Mouse (Mus musculus) MEL-GATA-1-ER (cell line): ENCODE results near the gene Mau2.

Source experiments
- DNase-seq: peaks from one replicate; pipeline ENCODE4 v3.0.0-alpha.2; 2012; ENCODE audit warnings: low read depth; ENCODE audit errors: extremely low read depth

Mau2 gene

GRCm38 (mm10) chr8:69974194-69974614 is 68.3 kb downstream of the Mau2 start:
- DNase-seq = peak; percentile 62

GRCm38 (mm10) chr8:69973442-69974161 is 68.9 kb downstream of the Mau2 start:
- DNase-seq = no peak

- no peak for DNase-seq
Observed at GRCm38 (mm10) chr8:69973063-69973441, 69.5 kb downstream of the Mau2 start.

GRCm38 (mm10) chr8:69970880-69971279 is 71.7 kb downstream of the Mau2 start:
- no peak for DNase-seq

DNA sequence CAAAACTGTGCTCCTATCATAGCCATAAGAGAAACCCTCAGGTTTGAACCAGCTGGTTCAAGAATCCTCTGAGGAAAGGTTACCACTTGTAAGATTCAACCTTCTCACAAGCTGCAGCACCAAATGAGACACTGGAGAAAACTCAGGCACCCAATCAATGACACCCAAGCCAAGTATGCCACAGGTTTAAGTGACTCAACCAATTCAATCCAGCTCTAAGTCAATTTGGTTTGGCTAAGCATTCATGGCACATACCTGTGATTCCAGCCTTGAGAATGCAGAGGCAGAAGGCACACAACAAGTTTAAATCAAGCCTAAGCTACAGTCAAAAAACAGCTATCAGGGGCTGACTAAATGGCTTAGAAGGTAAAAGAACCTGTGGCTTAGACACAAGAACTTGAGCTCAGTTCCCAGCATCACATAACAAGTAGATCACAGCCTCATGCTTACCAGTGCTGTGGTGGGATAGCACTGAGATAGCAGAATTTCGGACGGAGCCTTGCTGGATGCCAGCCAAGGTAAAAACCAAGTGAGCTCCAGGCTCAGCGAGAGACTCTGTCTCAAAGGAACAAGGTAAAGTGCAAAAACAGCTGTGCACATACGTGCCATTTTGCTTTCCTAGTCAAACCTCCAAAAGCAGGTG is 75.1 kb downstream of the Mau2 start:
- no peak for DNase-seq
